Mouse (Mus musculus) bone marrow macrophage, adult 2 months (primary cell): ENCODE data around the gene Arhgap23.
A peak's percentile ranks its signal among the peaks of the same experiment; 100 is the strongest.

Source experiments
- CTCF ChIP-seq: IDR thresholded peaks from 2 replicates; pipeline ENCODE4 v1.5.1; 2012; ENCODE audit warnings: low read depth, mild to moderate bottlenecking, low read length, moderate library complexity
- POLR2A ChIP-seq: IDR thresholded peaks from 2 replicates; pipeline ENCODE4 v1.6.1; 2012; ENCODE audit warnings: mild to moderate bottlenecking, low read depth, low read length, borderline replicate concordance

- TF ChIP-seq CTCF (peak; percentile 2), POLR2A (no peak)
Observed at GRCm38 (mm10) chr11:97476334-97477095, 61.2 kb downstream of the Arhgap23 start.
